Mouse (Mus musculus) hindlimb bud, embryonic 11.5 days (tissue): ENCODE data around the gene Ptpn1.

ENCODE experiments used
- DNase-seq: peaks from one replicate; pipeline ENCODE4 v3.0.0-alpha.2; 2012; ENCODE audit warnings: low read depth, low spot score; ENCODE audit errors: extremely low spot score

Gene Ptpn1

DNA sequence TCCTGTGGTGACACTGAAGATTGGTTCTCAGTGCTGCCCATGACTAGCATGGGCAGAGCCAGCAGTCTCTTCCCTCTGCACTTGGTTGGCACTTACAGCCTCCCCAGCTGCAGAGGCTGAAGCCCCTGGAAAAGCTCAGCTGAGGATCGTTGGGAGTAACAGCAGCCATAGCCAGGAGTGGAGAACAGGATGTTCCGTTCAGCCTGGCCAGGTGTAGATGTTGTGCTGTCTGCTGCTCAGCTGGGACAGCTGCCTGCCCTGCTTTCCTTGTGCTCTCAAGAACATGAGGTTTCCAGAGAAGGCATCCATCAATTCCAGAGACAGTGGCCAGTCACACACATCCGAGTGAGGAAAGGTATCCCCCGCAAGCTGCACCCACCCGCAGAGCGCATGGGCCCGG is 36.6 kb downstream of the Ptpn1 start:
- DNase-seq: no peak

DNA sequence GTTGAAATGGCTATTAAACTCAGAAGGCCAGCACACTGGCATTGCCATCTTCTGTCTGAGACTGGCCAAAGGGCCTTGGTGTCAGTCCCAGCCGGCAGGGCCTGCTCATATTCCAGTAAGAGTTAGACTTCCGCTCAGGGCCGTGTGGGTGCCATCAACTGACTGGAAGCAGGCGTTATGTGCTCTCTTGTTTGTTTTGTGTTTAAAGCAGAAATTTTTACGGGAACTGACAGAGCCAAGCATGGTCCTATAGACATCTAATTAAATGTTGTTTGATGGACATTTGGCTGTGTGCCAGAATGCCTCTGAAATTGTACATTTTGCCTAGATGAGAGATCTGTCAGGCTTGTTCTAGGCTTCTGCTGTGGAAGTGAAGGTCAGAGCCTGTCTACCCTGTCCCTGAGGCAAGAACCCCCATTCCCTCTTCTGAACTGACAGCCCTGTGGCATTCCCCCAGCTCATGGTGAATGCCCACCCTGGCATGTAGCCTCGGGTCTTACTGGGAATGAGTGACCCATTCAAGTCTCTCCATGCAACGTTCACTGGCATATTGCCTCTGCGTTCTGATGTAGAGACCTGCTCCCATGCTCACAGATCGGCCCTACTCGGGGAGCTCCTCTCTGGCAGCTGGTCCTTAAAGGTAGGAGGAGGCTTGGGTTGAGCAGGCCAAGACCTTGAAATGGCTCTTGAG is 38.1 kb downstream of the Ptpn1 start:
- no peak for DNase-seq

DNA sequence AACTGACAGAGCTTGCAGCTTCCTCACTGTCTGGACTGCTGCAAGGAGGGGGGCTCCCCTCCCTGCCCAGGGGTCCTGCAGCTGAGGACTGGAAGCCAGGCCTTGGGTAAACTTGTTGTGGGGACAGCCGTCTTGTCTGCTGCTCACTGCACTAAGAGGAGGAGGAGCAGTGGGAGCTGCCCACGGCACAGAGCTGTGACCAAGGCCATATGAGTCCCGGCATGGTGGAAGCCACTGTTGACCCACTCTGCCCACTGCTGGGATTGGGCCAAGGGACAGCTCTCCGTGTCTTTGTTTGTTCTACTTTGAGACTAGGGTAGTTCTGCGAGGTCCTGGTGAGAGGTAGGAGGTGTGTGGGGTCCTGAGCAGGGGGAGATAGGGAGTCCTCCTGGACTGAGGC is 40.3 kb downstream of the Ptpn1 start:
- no peak for DNase-seq

DNA sequence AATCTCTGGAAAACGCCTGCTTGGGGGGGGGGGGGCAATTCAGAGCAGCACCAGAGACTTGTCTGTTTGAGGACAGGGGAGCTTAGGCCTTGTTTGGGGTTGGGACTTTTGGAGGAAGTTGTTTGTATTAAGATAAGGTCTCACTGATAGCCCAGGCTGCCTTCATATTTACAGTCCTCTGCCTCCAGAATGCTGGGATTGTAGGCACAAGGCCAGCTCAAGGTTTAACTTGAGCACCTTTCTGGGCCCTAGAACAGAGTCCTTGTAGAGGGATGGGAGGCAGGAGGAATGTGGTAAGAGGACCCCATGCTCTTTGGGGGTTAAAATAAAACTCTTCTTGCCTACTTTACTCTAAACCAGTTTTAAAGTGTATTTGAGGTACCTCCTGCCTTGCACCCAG is 41.0 kb downstream of the Ptpn1 start:
- no peak for DNase-seq

DNA sequence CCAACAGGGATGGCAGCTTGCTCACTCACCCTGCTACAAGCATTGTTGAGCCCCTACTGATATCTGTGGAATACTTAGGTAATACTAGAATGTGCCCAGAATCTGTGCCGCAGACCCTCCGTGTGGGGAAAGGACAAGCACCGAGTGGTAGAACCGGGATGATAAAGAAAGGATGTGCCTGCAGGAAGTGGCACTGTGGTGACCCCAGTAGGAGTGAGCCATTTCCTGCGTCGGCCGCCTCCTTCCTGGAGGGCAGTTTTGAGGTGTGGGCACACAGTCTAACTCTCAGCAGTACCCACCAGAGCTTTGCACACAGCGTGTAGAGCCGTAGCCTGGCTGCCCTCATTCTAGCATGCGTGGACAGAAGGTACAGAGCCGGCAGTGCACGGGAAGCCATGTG is 43.9 kb downstream of the Ptpn1 start:
- DNase-seq: no peak

DNA sequence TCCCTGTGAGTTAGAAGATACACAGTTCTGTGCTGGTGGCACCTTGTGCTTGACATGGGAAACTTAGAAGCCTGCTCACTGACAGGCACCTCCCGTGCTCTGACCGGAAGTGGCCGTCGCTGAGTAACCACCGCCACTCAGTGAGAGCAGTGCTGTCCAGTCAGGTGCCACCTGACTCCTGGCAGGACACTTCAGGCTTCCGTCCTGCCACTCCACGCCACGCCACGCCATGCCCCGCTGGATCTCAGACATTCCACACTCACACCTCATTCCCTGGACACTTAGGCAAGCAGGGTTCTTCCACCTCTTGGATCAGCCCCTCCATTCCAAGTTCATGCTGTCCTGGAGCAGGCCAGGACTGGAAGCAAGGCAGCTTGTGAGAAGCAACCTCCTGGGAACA is 46.4 kb downstream of the Ptpn1 start:
- DNase-seq: no peak

DNA sequence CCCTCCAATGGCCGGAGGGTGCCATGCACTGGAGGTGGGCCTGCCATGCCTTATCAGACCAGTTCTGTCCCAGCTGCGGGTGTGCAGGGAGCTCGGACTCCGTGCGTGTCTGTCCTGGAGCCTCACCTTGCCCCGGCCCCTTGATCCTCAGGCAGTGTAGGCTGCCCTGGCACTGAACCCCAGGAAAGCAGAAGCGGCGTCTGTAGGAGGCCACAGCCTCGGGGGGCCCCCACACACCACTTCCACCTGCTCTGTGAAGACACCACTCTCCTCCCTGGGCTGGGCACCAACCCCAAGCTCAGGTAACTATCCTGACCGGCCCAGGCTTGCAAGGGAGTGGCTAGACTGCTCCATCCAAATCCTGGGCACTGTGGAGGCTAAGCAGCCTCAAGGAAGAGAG is 48.5 kb downstream of the Ptpn1 start:
- DNase-seq: no peak

DNA sequence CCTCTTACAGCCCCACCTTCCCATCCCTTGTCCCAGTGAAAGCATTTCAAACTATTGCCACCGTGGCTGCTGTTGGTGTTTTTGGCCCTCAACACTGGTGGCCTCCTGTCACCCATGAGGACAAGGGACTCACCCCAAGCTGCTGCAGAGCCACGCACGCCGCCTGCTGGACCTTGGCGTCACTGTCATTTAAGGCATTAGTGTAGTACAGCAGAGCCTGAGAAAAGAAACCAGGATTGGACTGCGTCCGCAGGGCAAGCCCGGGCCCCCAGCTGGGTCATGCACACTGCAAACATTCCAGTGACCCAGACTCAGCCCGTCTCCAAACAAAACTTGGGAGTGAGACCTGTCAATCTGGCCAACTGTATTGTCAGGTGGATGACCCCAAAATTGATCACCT is 50.8 kb downstream of the Ptpn1 start:
- no peak for DNase-seq

DNA sequence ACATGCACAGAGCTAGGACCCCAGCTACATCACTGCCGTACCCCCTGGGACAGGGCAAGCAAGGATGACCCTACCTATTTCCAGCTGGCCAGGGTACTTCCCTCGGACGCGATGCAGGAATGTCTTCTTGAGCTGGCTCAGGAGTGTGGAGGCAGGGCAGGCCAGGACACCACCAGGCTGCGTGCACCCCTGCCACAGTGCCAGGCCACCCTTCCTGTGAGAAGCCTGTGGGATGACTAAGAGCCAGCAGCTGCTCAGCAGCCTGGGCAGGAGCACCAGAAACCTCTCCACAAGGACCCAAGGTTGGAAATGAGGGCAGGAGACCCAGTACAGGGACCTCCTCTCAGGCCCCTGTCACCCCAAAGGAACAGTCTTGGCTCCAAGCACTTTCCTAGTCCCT is 52.5 kb downstream of the Ptpn1 start:
- DNase-seq: no peak

DNA sequence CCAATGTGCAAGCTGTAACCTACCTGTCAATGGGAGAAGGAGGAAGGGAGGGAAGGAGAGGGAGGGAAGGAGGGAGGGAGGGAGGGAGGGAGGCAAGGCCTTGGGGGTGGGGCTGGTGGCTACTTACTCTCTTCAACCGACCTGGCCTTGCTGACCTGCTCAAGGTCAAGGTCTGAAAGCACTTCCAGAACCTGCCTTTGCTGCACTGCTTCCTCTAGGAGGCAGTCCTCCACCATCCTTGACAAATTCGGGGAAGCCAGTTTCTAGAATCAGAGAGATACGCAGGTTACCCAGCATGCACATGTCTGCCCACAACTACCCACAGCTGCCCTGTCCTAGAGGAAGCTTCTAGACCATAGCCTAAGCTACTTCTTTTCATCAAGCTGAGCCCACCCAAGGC is 53.1 kb downstream of the Ptpn1 start:
- no peak for DNase-seq

DNA sequence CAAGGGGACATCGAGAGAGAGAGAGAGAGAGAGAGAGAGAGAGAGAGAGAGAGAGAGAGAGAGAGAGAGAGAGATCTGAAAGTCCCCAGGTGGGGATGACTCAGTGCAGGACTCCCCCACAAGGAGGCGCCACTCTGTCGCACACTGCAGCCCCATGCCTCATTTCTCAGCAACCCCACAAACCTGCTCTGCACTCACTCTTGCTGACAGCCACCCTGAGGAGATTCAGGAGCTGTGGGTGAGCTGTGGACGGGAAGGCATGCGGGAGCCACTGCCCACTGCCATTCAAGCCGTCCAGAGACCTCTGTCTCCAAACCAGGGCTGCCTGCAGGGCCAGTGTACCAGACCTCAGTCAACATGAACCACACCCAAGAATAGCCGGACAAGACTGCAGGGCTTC is 54.9 kb downstream of the Ptpn1 start:
- no peak for DNase-seq

DNA sequence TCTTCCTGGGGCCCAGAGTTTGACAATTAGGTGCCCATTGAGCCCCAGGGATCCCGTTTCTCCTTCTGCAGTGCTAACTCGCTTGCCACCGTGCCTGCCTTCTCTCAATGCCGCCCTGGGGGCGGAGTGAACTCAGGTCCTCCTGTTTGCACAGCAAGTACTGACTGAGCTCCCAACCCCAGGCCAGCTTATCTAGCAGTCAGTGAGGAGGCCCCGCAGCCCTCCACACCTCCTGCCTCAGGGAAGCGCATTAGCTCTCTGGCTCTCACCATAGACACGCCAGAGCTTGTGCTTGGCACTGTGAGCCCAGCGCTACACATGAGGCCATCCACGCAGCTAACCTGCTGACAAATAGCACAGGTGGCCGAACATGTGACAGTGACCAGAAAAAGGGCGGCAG is 55.8 kb downstream of the Ptpn1 start:
- no peak for DNase-seq

DNA sequence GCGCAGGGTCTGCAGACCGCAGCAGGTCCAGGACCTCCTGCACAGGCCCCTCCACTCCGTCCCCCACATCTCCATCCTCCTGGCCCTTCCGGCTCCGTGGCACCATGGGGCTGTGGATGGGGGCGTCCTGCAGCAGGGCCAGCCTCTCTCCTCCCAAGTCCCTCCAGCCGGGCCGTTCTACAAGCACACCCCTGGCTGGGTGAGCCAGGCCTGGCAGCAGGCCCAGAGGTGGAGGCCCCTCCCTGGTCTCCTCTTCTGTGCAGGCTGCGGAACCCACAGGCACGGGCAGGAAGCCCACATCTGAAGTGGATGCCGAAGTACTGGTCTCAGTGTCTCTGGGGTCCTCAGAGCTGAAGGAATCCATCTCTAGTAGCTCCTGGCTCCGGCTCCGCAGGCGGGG is 57.5 kb downstream of the Ptpn1 start:
- DNase-seq: no peak

DNA sequence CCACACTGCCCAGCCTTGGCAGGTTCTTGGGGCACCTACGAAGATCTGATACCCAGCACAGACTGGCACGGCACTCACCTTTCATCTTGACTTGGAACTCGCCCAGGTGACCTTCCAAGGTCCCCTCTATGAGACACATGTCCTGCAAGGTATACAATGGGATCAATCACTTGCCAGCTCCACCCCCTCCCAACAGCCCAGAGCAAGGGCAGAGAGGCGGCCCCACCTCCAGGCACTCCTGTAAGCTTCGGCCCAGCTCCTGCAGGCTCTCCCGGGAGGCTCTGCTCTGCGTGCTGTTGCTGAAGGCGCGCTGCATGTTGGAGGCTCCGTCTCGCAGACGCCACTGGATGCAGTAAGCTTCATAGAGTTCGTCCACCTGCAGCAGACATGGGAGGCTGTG is 61.4 kb downstream of the Ptpn1 start:
- DNase-seq: no peak

DNA sequence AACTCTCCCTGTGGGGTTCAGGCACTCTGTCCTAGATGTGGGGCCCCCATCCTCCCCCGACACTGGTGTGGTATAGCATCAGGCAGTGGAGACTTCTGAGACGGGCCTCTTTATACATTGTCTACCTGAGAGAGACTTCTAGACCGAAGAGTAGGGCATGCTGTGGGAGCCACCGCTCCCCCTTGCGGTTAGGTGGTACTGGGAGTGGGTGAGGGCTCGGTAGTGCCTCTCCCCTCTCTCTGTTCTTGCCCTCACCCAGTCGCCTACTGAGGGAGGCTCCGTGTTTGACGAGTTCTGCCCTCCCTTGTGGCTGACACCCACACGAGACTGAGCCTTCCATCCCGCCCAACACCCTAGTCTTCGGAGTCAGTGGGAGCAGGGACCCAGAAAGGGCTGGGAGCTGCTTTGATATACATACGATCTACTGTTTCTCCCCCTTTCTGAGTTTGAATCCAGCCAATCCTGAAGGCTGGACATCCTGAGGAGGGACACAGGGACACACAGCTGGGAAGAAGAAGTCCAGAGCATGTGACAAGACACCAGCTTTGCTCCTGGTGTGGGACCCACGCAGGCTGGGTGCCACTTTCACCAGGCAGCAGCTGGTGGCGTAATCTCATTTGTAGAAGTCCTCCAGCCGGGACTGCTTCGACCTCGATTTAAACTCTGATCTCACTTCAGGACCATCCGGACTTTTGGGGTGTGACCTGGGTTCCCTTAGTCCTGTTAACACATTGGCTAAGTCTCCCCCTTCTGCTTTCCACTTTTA is 64.2 kb downstream of the Ptpn1 start:
- no peak for DNase-seq

DNA sequence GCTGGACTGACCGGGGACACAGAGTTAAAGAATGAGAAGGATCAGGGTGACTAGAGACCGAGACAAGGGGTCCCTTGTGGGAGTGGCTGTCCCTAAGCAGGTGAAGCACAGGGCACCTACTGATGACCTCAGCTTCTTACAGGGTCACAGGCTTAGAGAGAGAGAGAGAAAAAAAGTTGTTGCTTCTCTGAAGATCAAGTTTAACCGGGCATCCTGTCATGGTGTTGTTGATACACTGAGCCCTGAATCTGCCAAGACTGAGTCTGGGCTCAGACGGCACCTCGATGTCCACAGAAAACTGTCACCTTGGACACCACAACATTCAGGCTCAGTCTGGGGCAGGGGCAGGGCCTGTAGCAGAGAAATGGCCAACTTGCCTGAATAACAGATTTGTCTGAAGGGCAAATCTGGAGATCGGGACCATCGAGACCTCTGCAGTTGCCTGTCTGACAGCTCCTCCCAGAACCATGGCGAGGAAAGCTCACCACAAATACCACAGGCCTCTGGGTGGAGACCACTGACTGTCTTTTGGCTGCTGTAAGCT is 64.9 kb downstream of the Ptpn1 start:
- DNase-seq: no peak

DNA sequence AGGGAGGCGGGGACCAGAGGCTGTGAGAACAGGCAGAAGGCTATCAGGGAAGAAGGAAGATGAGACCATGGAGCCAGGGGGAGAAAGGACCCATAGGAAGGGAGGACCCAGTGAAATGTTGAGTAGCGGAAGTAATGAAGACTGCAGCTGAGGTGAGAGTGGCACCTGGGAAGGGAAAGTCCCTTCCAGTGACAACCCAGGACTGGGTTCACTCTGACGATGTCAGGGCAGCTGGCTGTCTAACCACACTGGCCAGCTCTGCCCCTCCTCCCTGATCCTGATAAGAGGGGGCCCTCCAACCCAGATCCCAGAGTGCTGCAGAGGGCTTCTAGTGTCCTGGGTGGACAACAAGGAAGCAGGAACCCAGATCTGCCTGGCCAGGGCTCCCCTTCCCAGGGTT is 65.7 kb downstream of the Ptpn1 start:
- DNase-seq: no peak

DNA sequence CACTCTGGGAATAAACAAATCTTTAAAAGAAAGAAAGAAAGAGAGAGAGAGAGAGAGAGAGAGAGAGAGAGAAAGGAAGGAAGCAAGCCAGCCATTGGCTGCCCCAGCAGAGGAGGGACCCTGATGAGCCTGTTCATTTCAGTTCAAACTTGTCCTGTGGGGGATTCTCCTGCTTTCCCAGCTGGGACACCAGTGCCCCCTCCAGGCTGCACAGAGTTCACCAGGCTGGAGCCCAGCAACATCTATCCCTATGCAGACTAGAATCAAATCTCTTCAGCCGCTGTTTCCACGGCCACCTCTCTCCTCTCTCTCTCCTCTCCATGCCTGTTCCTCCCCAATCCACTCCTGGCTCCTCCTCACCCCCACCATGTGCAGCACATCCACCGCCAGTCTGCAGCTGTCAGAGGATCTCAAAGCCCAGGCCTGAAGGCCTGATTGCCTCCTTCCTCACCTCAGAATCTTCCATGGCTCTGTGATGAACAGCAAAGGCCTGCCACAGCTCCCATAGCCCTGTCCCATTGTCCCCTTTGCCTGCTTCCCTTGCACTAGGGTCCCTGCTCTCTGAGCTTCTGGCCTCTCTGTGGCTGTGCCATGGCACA is 67.4 kb downstream of the Ptpn1 start:
- DNase-seq: no peak

DNA sequence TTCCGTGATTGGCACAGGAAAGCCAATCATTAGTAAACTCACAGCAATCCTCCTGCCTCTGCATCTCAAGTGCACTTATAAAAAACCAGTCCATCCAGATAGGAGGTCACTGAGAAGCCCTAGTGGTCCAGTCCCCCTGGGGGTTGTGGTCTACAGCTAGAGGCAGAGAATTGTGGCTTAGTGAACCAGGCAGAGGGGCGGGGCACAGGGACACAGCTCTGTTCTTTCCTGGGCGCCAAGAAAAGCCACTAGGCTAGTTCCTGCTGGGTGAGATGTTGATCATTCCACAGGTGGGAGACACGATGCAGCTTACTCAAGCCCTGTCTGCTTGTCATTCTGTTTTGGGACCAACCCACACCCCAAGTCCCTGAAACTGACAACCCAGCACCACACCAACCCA is 70.3 kb downstream of the Ptpn1 start:
- no peak for DNase-seq

DNA sequence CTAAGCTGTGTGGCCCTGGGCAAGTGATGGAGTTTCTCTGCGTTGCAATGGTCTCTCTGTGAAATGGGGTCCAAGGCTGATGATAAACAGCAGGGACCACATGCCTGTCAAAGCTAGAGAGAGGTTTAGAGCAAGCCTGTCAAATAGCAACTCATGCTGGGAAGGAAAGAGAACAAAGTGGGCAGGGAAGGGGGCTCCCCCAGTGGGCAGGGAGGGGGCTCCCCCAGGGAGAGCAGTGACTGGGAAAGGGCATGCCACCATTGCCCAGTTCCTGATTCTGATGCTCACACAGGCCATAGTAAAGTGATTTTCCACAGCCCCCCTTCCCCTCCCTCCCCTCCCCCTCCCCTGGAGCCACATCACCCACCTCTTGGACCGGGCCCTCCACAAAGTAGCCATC is 71.0 kb downstream of the Ptpn1 start:
- no peak for DNase-seq

DNA sequence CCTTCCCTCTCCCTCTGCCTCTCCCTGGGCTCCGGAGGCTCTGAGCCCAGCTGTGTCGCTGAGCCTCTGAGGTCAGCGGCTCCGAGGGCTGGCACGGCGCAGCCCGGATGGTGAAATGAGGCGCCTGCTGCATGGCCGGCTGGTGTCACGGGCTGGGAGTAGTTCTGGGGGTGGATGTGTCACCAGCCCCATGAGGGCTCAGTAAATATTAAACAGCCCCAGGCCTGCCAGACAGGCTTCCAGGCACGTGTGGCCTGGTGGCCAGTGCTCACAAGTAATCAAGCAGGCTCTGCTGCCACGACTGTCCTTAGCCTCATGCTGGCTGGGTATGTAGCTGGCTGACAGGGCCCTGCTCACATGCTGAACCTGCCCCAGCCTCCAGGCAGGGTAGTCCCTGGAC is 71.6 kb downstream of the Ptpn1 start:
- no peak for DNase-seq

DNA sequence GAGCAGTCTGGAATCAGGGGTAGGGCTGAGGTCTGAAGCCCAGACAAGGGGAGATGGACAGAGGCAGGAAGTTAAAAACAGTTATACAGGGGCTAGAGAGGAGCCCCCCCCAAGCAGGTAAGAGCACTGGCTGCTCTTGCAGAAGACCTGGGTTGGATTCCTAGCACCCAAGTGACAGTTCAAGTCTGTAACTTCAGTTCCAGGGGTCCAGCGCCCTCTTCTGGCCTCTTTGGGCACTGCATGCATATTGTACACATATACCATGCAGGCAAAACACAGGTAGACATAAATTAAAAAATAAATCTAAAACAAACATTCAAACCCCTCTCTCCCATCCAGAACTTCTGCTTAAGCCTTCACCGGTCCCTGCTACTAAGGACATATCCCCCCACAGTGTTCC is 72.5 kb downstream of the Ptpn1 start:
- no peak for DNase-seq
